Mouse (Mus musculus) spleen, adult 2 months (tissue): ENCODE measurements around the gene Nlrc5.

Source experiments
- CTCF ChIP-seq: fragments of 200-500 bp; IDR thresholded peaks from 2 replicates; pipeline ENCODE4 v1.5.1; 2011; ENCODE audit warnings: mild to moderate bottlenecking, inconsistent platforms; ENCODE audit not compliant: insufficient read depth, insufficient read length, insufficient replicate concordance; ENCODE audit errors: extremely low read depth
- POLR2A ChIP-seq: fragments of 200-500 bp; IDR thresholded peaks from 2 replicates; pipeline ENCODE4 v1.6.1; 2011; ENCODE audit warnings: low read depth, low read length, inconsistent platforms

GRCm38 (mm10) chr8:94436900-94437299, 2.7 kb downstream of the Nlrc5 start:
- TF ChIP-seq CTCF, result no peak
- no peak for TF ChIP-seq POLR2A
